Mouse (Mus musculus) layer of hippocampus, adult 2 months (tissue): ENCODE data around the gene Vps13c. TPM values are rescaled to one million over a fixed set of nuclear protein-coding genes. Genes with fewer than 3 reads are reported as not detected.

ENCODE experiments used
- DNase-seq, 2 experiments: peaks; one replicate each; pipeline ENCODE4 v3.0.0; 2022; ENCODE audit warnings: low spot score in 2 of 2
- H3K27ac ChIP-seq: fragments of 200-600 bp; 2 replicates; pipeline ENCODE4 v1.8.1; 2022
- H3K4me3 ChIP-seq: fragments of 200-600 bp; 2 replicates; pipeline ENCODE4 v1.8.1; 2022; ENCODE audit warnings: mild to moderate bottlenecking
- CTCF ChIP-seq: fragments of 200-600 bp; conservative IDR thresholded peaks from 2 replicates; pipeline ENCODE4 v1.8.1; 2022; ENCODE audit warnings: antibody characterized with exemption, mild to moderate bottlenecking, moderate library complexity
- total RNA-seq, 2 experiments: library from RNA; stranded (reverse); gene quantifications; 2 replicates each; pipeline ENCODE4 v1.2.3; 2021

Gene Vps13c
- total RNA-seq, 2 experiments from 2014 or later = 113 to 121 TPM

DNA sequence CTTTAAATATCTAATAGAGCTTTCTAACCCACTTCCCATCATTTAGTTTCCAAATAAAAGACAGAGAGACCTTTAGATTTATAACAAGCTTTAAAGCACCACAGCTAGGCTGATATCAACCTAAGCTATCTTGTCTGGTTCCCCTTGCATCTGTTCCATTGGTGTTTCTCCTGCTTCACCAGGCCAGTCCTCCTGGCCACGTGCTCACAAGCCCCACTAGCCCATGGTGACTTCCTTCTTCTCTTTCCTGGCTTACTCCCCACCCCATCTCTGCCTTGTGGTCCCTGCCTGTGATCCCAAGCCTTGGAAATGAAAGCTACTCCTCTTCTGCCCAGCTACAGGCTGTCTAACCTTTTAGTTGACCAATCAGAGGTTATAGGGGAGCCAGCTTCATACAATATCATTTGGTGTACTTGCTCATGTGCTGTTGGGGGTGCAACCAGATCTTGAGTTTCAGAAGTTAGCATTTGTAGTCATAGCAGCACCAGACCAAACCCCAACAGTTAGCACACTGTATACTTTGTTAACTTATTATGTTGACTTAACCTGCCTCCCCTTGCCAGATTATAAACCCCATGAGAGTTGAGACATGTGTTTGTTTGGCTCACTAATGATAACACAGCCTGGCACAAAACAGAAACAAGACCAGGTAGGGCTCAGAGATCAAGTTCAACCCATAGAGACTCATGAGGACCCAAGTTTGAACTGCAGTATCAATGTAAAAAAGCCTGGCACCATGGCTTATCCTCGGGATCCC is 23.8 kb upstream of the Vps13c start:
- H3K27ac ChIP-seq = no peak overlapping the region
- TF ChIP-seq CTCF = no peak
- no peak overlapping the region for H3K4me3 ChIP-seq
- DNase-seq = no peak

DNA sequence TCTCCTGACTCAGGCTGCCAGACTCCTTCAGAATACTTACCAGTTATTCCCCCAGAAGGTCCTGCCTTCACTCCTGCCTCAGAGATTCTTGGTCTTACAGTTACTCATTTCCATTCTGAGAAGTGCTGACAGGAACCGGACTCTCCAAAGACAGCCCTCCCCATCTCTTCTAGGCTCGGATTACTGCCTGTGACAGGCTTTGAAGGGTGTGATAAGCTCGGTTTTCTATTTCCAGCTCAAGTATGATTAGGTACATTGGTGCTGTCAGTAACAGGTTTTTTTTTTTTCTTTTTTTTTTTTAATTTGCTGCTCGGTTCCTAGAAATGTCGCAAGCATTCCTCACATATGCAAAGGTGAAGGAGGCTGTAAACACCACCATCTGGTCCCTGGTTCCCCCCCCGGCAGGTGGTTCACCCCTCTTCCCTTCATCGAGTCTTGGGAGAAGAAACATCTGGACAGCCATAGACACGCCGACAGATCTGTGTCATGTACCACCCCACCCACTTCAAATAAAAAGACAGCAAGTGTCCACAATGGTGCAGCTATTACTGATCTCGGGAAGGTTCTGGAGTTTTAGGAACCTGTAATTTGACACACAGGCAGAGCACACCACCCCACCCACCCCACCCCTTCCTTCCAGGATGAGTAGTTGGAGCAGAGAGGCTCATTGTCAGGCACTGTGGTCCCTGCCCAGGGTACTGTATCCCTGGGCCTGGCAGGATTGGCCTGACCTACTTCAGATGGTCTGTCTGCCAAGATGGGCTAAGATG is 22.1 kb upstream of the Vps13c start:
- TF ChIP-seq CTCF = no peak
- Histone ChIP-seq H3K27ac (no peak overlapping the region), H3K4me3 (no peak overlapping the region)
- no peak for DNase-seq

DNA sequence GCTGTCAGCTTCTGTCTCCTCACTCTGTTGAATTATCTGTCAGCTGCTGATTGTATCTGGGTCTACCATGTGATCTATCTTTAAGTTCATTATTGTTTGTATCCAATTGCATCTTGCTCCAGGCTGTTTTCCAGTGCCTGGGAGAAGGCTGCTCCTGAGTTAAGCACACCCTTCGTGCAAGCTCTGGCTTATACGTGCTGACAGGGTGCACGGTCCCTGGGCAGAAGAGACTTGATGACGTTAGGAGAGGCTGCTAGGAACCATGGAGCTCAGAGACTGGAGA is 21.6 kb upstream of the Vps13c start:
- DNase-seq = no peak
- no peak for TF ChIP-seq CTCF
- no peak overlapping the region for H3K4me3 ChIP-seq
- H3K27ac ChIP-seq = no peak overlapping the region

DNA sequence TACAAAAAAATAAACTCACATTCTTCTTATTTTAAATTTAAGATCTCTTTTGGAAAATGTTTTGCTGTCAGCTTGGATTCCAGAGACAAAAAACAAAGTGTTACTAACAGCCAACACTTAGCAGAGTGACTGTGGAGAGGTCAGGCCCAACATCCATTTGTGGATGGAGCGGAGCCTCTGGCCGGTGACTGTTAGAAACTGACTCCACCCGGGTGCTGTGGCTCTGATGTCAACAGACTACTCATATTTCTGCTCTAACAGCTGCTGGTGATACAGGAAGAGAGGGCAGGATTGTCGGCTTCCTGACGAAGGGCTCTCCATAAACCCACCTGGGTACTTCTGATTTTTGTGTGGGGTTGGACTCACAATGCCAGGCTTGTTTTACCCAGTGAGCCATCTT is 17.1 kb upstream of the Vps13c start:
- no peak overlapping the region for H3K4me3 ChIP-seq
- no peak overlapping the region for H3K27ac ChIP-seq
- TF ChIP-seq CTCF = no peak
- no peak for DNase-seq

DNA sequence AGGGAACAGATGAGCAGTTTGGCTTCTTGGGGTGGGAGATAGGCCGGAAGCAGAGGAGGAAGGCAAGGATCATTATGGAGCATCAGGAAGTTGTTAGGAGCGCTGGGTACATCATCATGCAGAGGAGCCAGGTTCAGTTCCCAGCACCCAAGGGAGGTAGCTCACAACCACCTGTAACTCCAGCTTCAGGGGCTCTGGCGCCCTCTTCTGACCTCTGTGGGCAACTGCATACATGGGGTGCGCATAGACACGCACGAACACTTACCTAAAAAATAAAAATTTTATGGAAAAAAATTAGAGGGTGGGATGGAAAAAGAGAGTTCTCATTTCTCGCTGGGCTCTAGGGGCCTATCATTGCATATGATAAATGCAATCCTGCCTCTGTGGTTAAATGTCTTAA is 14.7 kb upstream of the Vps13c start:
- Histone ChIP-seq H3K27ac (no peak overlapping the region), H3K4me3 (no peak overlapping the region)
- peak; percentile 41 for TF ChIP-seq CTCF
- DNase-seq = no peak

DNA sequence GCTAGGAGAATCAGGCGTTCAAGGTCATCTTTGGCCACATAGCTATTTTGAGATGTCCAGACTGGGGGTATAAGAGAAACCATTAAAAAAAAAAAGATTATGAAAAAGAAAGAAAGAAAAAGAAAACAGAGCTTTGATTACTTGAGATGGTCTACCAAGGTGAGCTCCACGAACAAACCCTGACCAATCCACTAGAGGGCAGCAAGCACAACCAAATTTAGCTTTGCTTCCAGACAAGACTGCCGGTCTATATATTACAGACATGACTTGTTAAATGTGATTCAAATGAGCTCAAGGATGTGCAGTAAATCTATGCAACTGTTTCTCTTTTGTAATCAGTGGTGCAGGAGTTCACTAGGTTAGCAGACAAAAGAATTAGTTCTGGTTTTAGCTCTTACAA is 12.0 kb upstream of the Vps13c start:
- peak; percentile 43 to 77 for DNase-seq

DNA sequence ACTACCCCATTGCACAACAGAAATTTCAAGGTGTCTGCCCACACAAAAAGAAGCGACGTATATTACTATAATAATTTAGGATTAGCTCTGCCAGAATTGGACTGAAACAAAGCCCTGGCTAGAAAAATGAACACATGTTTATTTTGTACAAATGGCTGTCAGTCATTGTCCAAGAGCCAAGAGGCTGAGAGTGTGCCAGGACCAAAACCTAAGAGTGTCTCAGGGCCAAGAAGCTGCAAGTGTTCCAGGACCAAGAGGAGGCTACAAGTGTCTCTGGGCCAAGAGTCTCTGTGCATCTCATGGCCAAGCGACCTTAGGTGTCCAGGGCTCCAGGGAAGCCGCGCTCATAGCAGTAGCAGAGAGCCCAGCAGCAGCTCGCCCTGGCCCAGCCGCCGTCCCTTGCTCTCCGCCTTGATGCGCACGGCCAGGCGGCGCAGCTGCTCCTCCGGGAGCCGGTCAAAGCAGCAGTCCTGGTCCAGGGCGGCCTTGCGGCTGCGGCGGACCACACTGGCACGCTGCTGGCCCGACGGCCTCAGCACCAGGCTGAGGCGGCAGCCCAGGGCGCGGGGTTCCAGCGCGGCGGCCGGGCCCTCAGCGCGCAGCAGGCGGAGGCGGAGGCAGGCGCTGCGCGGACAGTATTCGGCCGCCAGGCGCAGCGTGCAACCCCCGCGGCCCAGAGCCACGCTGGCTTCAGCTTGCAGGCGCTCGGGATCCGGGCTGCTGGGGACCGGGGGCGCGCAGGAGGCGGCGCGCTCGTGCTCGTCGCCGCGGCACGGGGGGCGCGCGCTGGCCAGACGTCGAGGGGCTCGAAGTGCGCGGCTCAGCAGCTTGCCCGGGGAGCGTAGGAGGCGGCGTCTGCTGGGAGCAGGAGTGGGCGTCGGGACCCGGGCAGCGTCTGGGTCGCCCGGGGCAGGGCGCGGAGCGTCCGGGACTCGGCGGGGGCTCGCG is 9.5 kb upstream of the Vps13c start:
- peak overlapping the region; percentile 90 for H3K27ac ChIP-seq
- peak overlapping the region; percentile 56 for H3K4me3 ChIP-seq
- TF ChIP-seq CTCF = no peak
- peak; percentile 41 to 79 for DNase-seq

More for the DNA sequence above, 12.0 kb upstream of the Vps13c start:
- Histone ChIP-seq H3K27ac (no peak overlapping the region), H3K4me3 (no peak overlapping the region)
- TF ChIP-seq CTCF = peak; percentile 91

DNA sequence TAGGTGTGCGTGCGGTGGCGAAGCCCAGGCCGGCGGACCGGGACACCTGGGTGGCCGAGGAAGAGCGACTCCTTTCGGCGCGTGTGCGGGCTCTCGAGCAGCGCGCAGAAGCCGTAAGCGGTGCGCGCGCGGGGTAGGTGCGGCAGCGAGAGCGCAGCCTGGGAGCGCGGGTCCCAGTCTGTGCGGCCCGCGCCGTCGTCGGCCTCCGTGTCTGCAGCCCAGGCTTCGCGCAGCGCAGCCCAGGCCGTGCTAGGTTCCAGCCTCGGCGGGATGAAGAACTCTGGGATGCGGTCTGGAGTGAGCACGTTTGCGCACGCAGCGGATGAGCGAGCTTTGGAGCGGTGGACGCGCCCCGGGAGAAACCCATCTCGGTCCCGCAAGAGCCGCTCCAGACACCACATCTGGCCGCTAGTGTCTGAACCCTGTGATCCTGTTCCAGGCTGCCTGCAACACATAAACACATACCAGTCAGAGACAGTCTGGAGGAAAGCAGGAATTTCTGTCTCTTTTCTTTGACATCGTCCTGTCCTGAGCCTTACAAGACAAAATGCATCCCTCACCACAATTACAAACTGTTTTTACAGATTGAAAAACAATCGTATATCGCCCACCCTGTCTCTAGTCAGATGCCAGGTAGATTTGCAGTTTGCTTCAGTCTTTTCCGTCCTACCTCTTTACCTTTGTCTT is 8.7 kb upstream of the Vps13c start:
- peak overlapping the region; percentile 56 for H3K4me3 ChIP-seq
- 0 out of 2 replicates have a peak, but pooled peaks have one; percentile 4 for TF ChIP-seq CTCF
- DNase-seq = peak in 1 of 2 experiments; percentile 25
- H3K27ac ChIP-seq = peak overlapping the region; percentile 90

DNA sequence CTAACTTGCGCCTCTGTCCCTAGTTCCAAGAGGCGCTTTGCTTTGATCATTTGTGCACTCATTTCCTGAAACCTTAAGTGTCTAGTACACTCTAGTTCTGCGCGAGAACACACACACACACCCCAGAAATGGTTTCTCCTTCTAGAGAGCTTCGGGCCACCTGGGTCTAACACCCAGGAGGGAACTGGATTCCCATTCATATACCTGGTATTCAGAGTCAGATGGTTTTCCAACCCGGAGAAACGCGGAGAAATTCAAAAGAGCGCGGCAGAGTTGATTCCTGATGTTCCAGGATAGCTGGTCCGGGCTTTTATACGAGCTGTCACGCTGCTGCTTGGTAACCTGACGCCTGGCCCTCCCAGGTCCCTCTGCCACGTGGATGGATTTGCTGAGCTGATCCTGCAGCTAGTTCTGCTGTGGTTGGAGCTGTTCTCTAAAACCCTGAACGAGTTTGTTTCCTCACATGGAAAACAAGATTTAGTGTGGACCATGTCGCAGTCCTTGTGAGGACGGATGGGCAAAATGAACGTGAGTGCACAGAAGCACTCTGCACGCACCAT is 8.1 kb upstream of the Vps13c start, which contains the start of gene C2cd4a:
C2cd4a (minus strand) TSS at position 285 of the 560 bp plus-strand sequence.
- peak within 1 kb of the TSS; percentile 90 for H3K27ac ChIP-seq
- no peak for TF ChIP-seq CTCF
- no peak for DNase-seq
- H3K4me3 ChIP-seq = peak within 1 kb of the TSS; percentile 56

DNA sequence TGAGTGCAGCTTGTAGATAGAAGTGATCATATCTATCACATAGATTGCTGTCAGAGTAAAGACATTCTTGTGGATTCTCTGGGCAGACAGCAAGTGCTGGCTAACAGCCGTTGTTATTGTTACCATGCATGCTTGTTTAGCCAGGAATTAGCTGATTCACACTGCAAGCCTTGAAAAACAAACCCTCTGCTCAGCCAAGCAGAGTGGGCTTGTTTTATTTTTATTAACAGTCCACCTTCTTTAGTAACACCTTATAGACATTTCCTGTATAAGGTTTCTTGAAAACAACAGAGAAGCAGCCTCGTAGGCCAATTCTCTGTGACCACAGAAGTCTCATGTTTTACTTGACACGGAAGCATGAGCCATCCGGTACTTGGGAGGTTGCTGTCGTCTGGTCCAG is 5.7 kb upstream of the Vps13c start:
- no peak for TF ChIP-seq CTCF
- Histone ChIP-seq H3K27ac (no peak overlapping the region), H3K4me3 (no peak overlapping the region)
- DNase-seq = no peak

DNA sequence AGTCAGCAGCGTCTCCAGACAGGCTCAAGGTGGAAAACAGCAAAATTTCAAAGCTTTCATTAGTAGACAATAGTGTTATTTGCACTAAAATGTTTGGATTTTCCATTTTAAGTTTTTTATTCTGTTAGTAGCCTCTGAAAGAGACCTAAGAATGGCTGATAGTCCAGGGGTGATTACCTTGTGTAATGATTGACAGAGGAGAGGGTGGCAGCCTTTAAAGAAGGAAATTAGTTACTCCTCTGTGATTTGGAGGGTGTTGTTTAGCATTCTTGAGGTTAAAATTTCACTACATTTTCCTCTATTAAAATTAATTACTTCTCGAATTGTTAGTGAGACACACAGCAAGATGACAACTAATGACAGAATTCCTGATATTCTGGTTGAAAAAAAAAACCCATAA is 2.9 kb upstream of the Vps13c start:
- no peak for DNase-seq
- Histone ChIP-seq H3K4me3 (no peak overlapping the region), H3K27ac (no peak overlapping the region)
- no peak for TF ChIP-seq CTCF

DNA sequence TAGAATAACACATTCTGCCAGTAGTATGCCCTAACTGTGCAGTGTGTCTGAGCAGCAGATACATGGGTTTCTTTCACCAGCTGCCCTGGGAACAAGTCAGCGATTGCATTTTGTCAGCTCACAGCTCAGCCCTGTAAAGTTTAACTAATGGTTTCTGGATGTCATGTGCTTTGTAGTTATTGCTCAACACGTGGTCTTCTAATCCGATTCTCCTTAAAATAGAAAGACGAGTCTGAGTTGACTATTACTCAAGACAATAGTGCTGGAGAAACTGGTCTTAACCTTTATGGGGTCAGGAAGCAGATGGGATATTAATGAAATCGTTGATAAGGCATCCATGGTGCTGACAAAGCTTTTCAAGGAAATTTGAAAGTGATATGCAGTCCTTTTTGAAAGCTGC is 2.6 kb downstream of the Vps13c start:
- no peak for TF ChIP-seq CTCF
- Histone ChIP-seq H3K4me3 (no peak overlapping the region; the same call in 1 of the 2 replicates), H3K27ac (no peak overlapping the region)
- DNase-seq = no peak
